Comparison of ENCODE assay signal across 10 mouse cellular contexts in the genomic region with DNA sequence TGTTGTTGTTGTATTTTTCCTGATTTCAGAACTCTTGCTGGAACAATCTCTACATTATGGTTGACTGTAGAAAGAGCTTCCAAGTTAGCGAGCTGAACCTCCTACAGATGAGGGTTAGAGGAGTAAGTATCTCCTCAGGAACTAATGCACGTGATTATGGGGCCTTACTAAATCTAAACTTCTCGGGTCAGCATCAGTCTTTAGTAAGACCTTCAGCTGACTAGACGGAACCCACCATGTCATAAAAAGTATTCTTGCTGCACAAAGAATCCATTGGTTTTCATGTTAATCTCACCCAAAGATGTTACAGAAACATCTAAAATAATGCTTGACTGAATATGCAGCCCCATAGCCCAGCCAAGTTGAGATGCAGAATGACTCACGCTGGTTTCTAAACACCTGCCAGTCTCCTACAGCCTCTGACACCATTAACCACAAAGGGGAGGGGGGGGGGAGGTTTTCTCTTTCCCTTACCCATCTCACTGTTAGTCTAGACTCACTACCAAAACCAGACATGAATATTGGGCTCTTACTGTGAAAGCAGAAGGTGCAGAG.
A peak's percentile ranks its signal among the peaks of the same experiment; 100 is the strongest.
DNase-seq lines count a peak whose midpoint lies in the region; ATAC-seq and TF ChIP-seq lines count a peak whose summit lies in the region.
"Had no signal": no experiment of that assay in that cellular context is flagged by ENCODE, and none has a peak within 500 bp of the region (broad histone marks: within the 10 kb centered on the region; RNA-seq: fewer than 3 reads in every experiment).

No protein-coding gene starts in this region.

- peak; percentile 93 for TF ChIP-seq EP300 in CH12.LX (IDR thresholded peaks at IDR 0.05; ENCODE audit: low read length)

- peak; percentile 6 for TF ChIP-seq RAD21 in CH12.LX (IDR thresholded peaks at IDR 0.05; ENCODE audit: low read depth, low read length)

- 85% methylated on average over 5 of the region's 5 CpGs for WGBS in forebrain, postnatal 0 days

- H3K4me3 ChIP-seq in CH12.LX (replicated peaks in 1 of 3; ENCODE audit: low read depth in 2 of 3, low read length in 2 of 3, poor library complexity in 1 of 3) = no peak overlapping the region
- no peak overlapping the region for H3K4me3 ChIP-seq in forebrain, postnatal 0 days (ENCODE audit: low read depth, low read length)
- H3K4me3 ChIP-seq: hindbrain, embryonic 15.5 days had no signal

- TF ChIP-seq CTCF in CH12.LX (conservative IDR thresholded peaks at IDR 0.05 in 1 of 2, IDR thresholded peaks at IDR 0.05 in 1 of 2; ENCODE audit: low read depth in 2 of 2, low read length in 2 of 2) = no peak
- TF ChIP-seq CTCF in forebrain, postnatal 0 days (IDR thresholded peaks at IDR 0.05; ENCODE audit: low read depth) = no peak

- peak; percentile 43 for ATAC-seq in granulocyte monocyte progenitor cell, adult 5-6 weeks (replicated peaks; ENCODE audit: poor library complexity, severe bottlenecking)
- ATAC-seq in monocyte, adult 5-6 weeks (replicated peaks; ENCODE audit: insufficient number of reproducible peaks, low FRiP score, low TSS enrichment, poor library complexity, severe bottlenecking) = peak; percentile 29
- ATAC-seq in forebrain, postnatal 0 days = no peak

- H3K36me3 ChIP-seq in CH12.LX (replicated peaks in 1 of 2; ENCODE audit: control insufficient read depth in 1 of 2, insufficient read depth in 1 of 2, low read length in 1 of 2) = no peaks in the 10 kb centered on the region
- H3K36me3 ChIP-seq in forebrain, postnatal 0 days (ENCODE audit: insufficient read depth) = no peaks in the 10 kb centered on the region
- H3K36me3 ChIP-seq: hindbrain, embryonic 15.5 days had no signal

- peaks cover 31 to 94% of the 10 kb centered on the region in 2 experiments for H3K4me1 ChIP-seq in CH12.LX (ENCODE audit: control insufficient read depth in 1 of 2, insufficient read depth in 2 of 2)
- no peaks in the 10 kb centered on the region for H3K4me1 ChIP-seq in forebrain, postnatal 0 days (ENCODE audit: insufficient read depth)
- H3K4me1 ChIP-seq: hindbrain, embryonic 15.5 days had no signal

- dilution Hi-C loops in CH12.LX (cut with MboI; ENCODE audit: extremely low pct_ligation_motif_present, extremely low pct_unique_long_range_greater_than_20kb, low sequenced_read_pairs) = no loop called here

- in situ Hi-C loops in CH12.LX (cut with MboI; ENCODE audit: low pct_ligation_motif_present, low pct_unique_long_range_greater_than_20kb, low sequenced_read_pairs) = loop anchor here (5.0 kb wide), 1 partner anchor 85 kb away; no protein-coding TSS in a partner anchor

- peak overlapping the region; percentile 86 for H3K4me2 ChIP-seq in CH12.LX (ENCODE audit: insufficient read depth, low read depth, poor library complexity, severe bottlenecking)
- no peak overlapping the region for H3K4me2 ChIP-seq in forebrain, postnatal 0 days (ENCODE audit: low read depth)
- H3K4me2 ChIP-seq: hindbrain, embryonic 15.5 days had no signal

- no peak for TF ChIP-seq POLR2A in CH12.LX (IDR thresholded peaks at IDR 0.05; ENCODE audit: low read depth, low read length)

- H3K9me3 ChIP-seq in CH12.LX (replicated peaks; ENCODE audit: low read length) = no peaks in the 10 kb centered on the region
- H3K9me3 ChIP-seq in forebrain, postnatal 0 days (ENCODE audit: low read length) = no peaks in the 10 kb centered on the region
- H3K9me3 ChIP-seq: hindbrain, embryonic 15.5 days had no signal

- H3K79me2 ChIP-seq in CH12.LX (replicated peaks; ENCODE audit: control insufficient read depth, extremely low read depth, insufficient read depth, poor library complexity, severe bottlenecking) = no peaks in the 10 kb centered on the region

- H3K9ac ChIP-seq in CH12.LX (ENCODE audit: insufficient read depth, low read depth) = 0 out of 2 replicates have a peak overlapping the region, but pooled peaks have one; percentile 13
- H3K9ac ChIP-seq in forebrain, postnatal 0 days = no peak overlapping the region
- H3K9ac ChIP-seq: hindbrain, embryonic 15.5 days had no signal

- H3K27me3 ChIP-seq in CH12.LX (replicated peaks) = no peaks in the 10 kb centered on the region
- H3K27me3 ChIP-seq in forebrain, postnatal 0 days (ENCODE audit: insufficient read depth, low read length) = no peaks in the 10 kb centered on the region
- H3K27me3 ChIP-seq: hindbrain, embryonic 15.5 days had no signal

- peak overlapping the region; percentile 89 for H3K27ac ChIP-seq in CH12.LX (ENCODE audit: insufficient read depth, low read depth)
- no peak overlapping the region for H3K27ac ChIP-seq in forebrain, postnatal 0 days (ENCODE audit: low read depth, low read length)
- H3K27ac ChIP-seq: hindbrain, embryonic 15.5 days had no signal

- DNase-seq in B cell, adult 2 months = peak; percentile 55 to 61
- peak; percentile 96 for DNase-seq in CH12.LX (ENCODE audit: extremely low read depth)
- DNase-seq in ovary, adult 18-20 months (ENCODE audit: low spot score) = no peak
- no peak for DNase-seq in cerebellum, adult 9-10 months
- DNase-seq in forebrain, postnatal 0 days = no peak
- DNase-seq in adrenal gland, postnatal 25 days = no peak
- DNase-seq: adrenal gland, adult 8-10 months had no signal

TF ChIP-seq in CH12.LX, 34 proteins besides CTCF, POLR2A, EP300 and RAD21:
- TF ChIP-seq ZKSCAN1 (IDR thresholded peaks at IDR 0.05; ENCODE audit: borderline replicate concordance, low read depth, low read length) (no peak), MAZ (IDR thresholded peaks at IDR 0.05; ENCODE audit: low read depth, low read length) (peak; percentile 99), BHLHE40 (IDR thresholded peaks at IDR 0.05; ENCODE audit: low read depth, low read length) (peak; percentile 92), UBTF (IDR thresholded peaks at IDR 0.05; ENCODE audit: low read depth, low read length) (no peak), TBP (conservative IDR thresholded peaks at IDR 0.05; ENCODE audit: low read depth, low read length) (no peak), MYC (IDR thresholded peaks at IDR 0.05; ENCODE audit: low read depth, low read length) (no peak; the same call in 1 of the 2 replicates), NRF1 (IDR thresholded peaks at IDR 0.05; ENCODE audit: low read depth, low read length) (0 out of 2 replicates have a peak, but pooled peaks have one; percentile 24), GABPA (IDR thresholded peaks at IDR 0.05; ENCODE audit: insufficient replicate concordance, low read depth, low read length) (no peak), E2F4 (IDR thresholded peaks at IDR 0.05; ENCODE audit: insufficient replicate concordance, low read depth, low read length) (no peak), HCFC1 (IDR thresholded peaks at IDR 0.05; ENCODE audit: low read depth, low read length) (0 out of 2 replicates have a peak, but pooled peaks have one; percentile 31), POLR2AphosphoS2 (IDR thresholded peaks at IDR 0.05; ENCODE audit: low read depth, low read length) (no peak), PAX5 (IDR thresholded peaks at IDR 0.05; ENCODE audit: low read length) (no peak), NELFE (IDR thresholded peaks at IDR 0.05; ENCODE audit: low read depth, low read length) (no peak), SMC3 (IDR thresholded peaks at IDR 0.05; ENCODE audit: low read depth, low read length) (peak; percentile 30; the same call in 1 of the 2 replicates), RCOR1 (conservative IDR thresholded peaks at IDR 0.05; ENCODE audit: low read depth, low read length) (peak; percentile 97), MEF2A (IDR thresholded peaks at IDR 0.05; ENCODE audit: borderline replicate concordance, low read depth, low read length) (peak; percentile 85), MAFK (IDR thresholded peaks at IDR 0.05; ENCODE audit: insufficient replicate concordance, low read length) (peak; percentile 81), IRF4 (IDR thresholded peaks at IDR 0.05; ENCODE audit: low read depth, low read length) (peak; percentile 93), KAT2A (IDR thresholded peaks at IDR 0.05; ENCODE audit: insufficient replicate concordance, low read length) (no peak), JUN (IDR thresholded peaks at IDR 0.05; ENCODE audit: insufficient read depth, low read depth, low read length) (peak; percentile 86), USF1 (IDR thresholded peaks at IDR 0.05; ENCODE audit: low read depth, low read length) (no peak), ZMIZ1 (IDR thresholded peaks at IDR 0.05; ENCODE audit: low read depth, low read length) (no peak), ZC3H11A (IDR thresholded peaks at IDR 0.05; ENCODE audit: low read depth, low read length) (no peak), ELF1 (IDR thresholded peaks at IDR 0.05; ENCODE audit: low read depth, low read length) (no peak), ETS1 (conservative IDR thresholded peaks at IDR 0.05; ENCODE audit: low read depth, low read length) (peak; percentile 94), USF2 (conservative IDR thresholded peaks at IDR 0.05; ENCODE audit: low read depth, low read length) (no peak; the same call in 1 of the 2 replicates), MXI1 (IDR thresholded peaks at IDR 0.05; ENCODE audit: low read depth, low read length) (no peak), ZNF384 (IDR thresholded peaks at IDR 0.05; ENCODE audit: low read depth, low read length) (peak; percentile 23; the same call in 1 of the 2 replicates), CHD2 (IDR thresholded peaks at IDR 0.05; ENCODE audit: low read length) (peak; percentile 90), MAX (IDR thresholded peaks at IDR 0.05; ENCODE audit: low read length) (no peak), TCF12 (IDR thresholded peaks at IDR 0.05; ENCODE audit: low read depth, low read length) (peak; percentile 96), SIN3A (IDR thresholded peaks at IDR 0.05; ENCODE audit: low read length) (peak; percentile 90; the same call in 1 of the 2 replicates), CHD1 (IDR thresholded peaks at IDR 0.05; ENCODE audit: low read depth, low read length) (no peak; the same call in 1 of the 2 replicates), JUND (conservative IDR thresholded peaks at IDR 0.05; ENCODE audit: low read depth, low read length) (peak; percentile 78; the same call in 1 of the 2 replicates)
TF ChIP-seq in CH12.LX: peak in this region for 16.

Comparison
In these comparisons a context has a peak if more than half of its experiments do, and no peak if none do; other contexts are left out.
1. DNase-seq: peak in B cell, adult 2 months (2 of 2) and CH12.LX (single experiment); none in ovary, adult 18-20 months (single experiment), cerebellum, adult 9-10 months (single experiment), forebrain, postnatal 0 days (single experiment) and adrenal gland, postnatal 25 days (single experiment).